Mouse (Mus musculus) liver, embryonic 14.5 days (tissue): ENCODE data around the gene Inpp5f. TPM values are rescaled to one million over a fixed set of nuclear protein-coding genes. Genes with fewer than 3 reads are reported as not detected.
A peak's percentile ranks its signal among the peaks of the same experiment; 100 is the strongest.

Experiments used
- ATAC-seq: fragments of 200-750 bp; cut with Nextera tagmentation; 2 replicates; pipeline ENCODE4 v1.8.0; 2017; ENCODE audit warnings: moderate number of reproducible peaks, mild to moderate bottlenecking, moderate library complexity; ENCODE audit not compliant: insufficient read depth
- DNase-seq, 3 experiments: peaks; one replicate each; pipeline ENCODE4 v3.0.0-alpha.2; 2012 to 2013; ENCODE audit warnings: low read depth in 3 of 3, low spot score in 3 of 3
- H3K27ac ChIP-seq: fragments of 300-500 bp; sonication (generic); 2 replicates; pipeline ENCODE4 v1.5.1; 2014; ENCODE audit warnings: moderate library complexity, mild to moderate bottlenecking, control low read depth, inconsistent platforms
- H3K27me3 ChIP-seq: fragments of 300-500 bp; sonication (generic); 2 replicates; pipeline ENCODE4 v1.6.1; 2014; ENCODE audit warnings: mild to moderate bottlenecking, low read length, moderate library complexity; ENCODE audit not compliant: control insufficient read depth, insufficient read depth
- H3K36me3 ChIP-seq: fragments of 300-500 bp; sonication (generic); replicated peaks from 2 replicates; pipeline ENCODE4 v1.6.1; 2014; ENCODE audit warnings: low read depth; ENCODE audit not compliant: control insufficient read depth, insufficient read depth
- H3K4me1 ChIP-seq, 2 experiments: fragments of 200-500 bp in 1 of 2; fragments of 300-500 bp in 1 of 2; sonication (generic) in 1 of 2; replicated peaks; 2 replicates each; pipeline ENCODE4 v1.6.1; 2012 to 2014; ENCODE audit warnings: antibody characterized with exemption in 1 of 2, inconsistent platforms in 1 of 2, low read length in 1 of 2; ENCODE audit not compliant: control insufficient read depth in 2 of 2, insufficient read depth in 2 of 2
- H3K4me2 ChIP-seq: fragments of 300-500 bp; sonication (generic); 2 replicates; pipeline ENCODE4 v1.6.1; 2014; ENCODE audit warnings: low read depth, mild to moderate bottlenecking, control low read depth, moderate library complexity
- H3K4me3 ChIP-seq, 2 experiments: fragments of 200-500 bp in 1 of 2; fragments of 300-500 bp in 1 of 2; sonication (generic) in 1 of 2; 2 replicates each; pipeline ENCODE4 v1.5.1; 2012 to 2014; ENCODE audit warnings: low read depth in 2 of 2, low read length in 2 of 2, mild to moderate bottlenecking in 2 of 2, control low read depth in 1 of 2, inconsistent platforms in 1 of 2, moderate library complexity in 1 of 2; ENCODE audit not compliant: insufficient read depth in 1 of 2
- H3K9ac ChIP-seq: fragments of 300-500 bp; sonication (generic); replicated peaks from 2 replicates; pipeline ENCODE4 v1.6.1; 2014; ENCODE audit warnings: mild to moderate bottlenecking, control low read depth, moderate library complexity
- H3K9me3 ChIP-seq: fragments of 300-500 bp; sonication (generic); 2 replicates; pipeline ENCODE4 v1.6.1; 2016; ENCODE audit warnings: low read length, mixed read lengths; ENCODE audit not compliant: control insufficient read depth
- CTCF ChIP-seq: IDR thresholded peaks from 2 replicates; pipeline ENCODE4 v1.5.1; 2016; ENCODE audit warnings: antibody characterized with exemption, low read depth, control low read depth
- EP300 ChIP-seq: IDR thresholded peaks from 2 replicates; pipeline ENCODE4 v1.6.1; 2016; ENCODE audit warnings: antibody characterized with exemption, low read depth
- WGBS: fragments of 180-500 bp; shearing (Covaris S2); extraction: QIAGEN DNeasy Blood & Tissue Kit; methylation state at CpG from one replicate; pipeline ENCODE4 v1.1.7; 2014; ENCODE audit not compliant: insufficient replicate concordance; 5-methylcytosine and 5-hydroxymethylcytosine counted together
- polyA plus RNA-seq, 2 experiments: library from polyadenylated mRNA; depleted of rRNA in 1 of 2; stranded (reverse) in 1 of 2; unstranded in 1 of 2; fragments of >200 nt; fragmentation: Nextera tagmentation in 1 of 2; extraction: Ambion mirVana in 1 of 2; gene quantifications; 2 replicates each; pipeline versions ENCODE4 v1.2.1 to v1.2.3; 2012 to 2014

Gene Inpp5f
- polyA plus RNA-seq, 2 experiments: 3.7 to 7.3 TPM

- Histone ChIP-seq H3K36me3 (peaks cover 66% of the 10 kb centered on the region), H3K4me1 (no peaks in the 10 kb centered on the region), H3K4me3 (no peak overlapping the region), H3K27ac (no peak overlapping the region), H3K27me3 (no peaks in the 10 kb centered on the region), H3K9me3 (no peaks in the 10 kb centered on the region), H3K4me2 (no peak overlapping the region), H3K9ac (no peak overlapping the region)
- DNase-seq: peak; percentile 25 to 34 (median 33)
- WGBS: 26% methylated on average over 4 of the region's 4 CpGs
- ATAC-seq: peak; percentile 62; the same call in 1 of the 2 replicates
- peak; percentile 99 for TF ChIP-seq CTCF
- TF ChIP-seq EP300: no peak
These were observed 94.6 kb downstream of the Inpp5f start for GRCm38 (mm10) chr7:128705735-128706134.

- Histone ChIP-seq H3K36me3 (peaks cover 48% of the 10 kb centered on the region), H3K27me3 (no peaks in the 10 kb centered on the region), H3K9me3 (no peaks in the 10 kb centered on the region), H3K4me2 (no peak overlapping the region), H3K9ac (no peak overlapping the region), H3K4me1 (no peaks in the 10 kb centered on the region), H3K4me3 (no peak overlapping the region), H3K27ac (no peak overlapping the region)
- ATAC-seq: no peak
- TF ChIP-seq CTCF (no peak), EP300 (no peak)
- 68% methylated on average over 4 of the region's 4 CpGs for WGBS
- DNase-seq: no peak
These were observed 106.9 kb downstream of the Inpp5f start for GRCm38 (mm10) chr7:128717991-128718390.

- H3K27ac ChIP-seq: no peak overlapping the region
- no peak overlapping the region for H3K4me2 ChIP-seq
- H3K9ac ChIP-seq: no peak overlapping the region
- H3K4me1 ChIP-seq: peaks cover 0 to 9% of the 10 kb centered on the region in 2 experiments; a peak in 1 of 4 replicates
- WGBS: 26% methylated on average over 4 of the region's 4 CpGs
- ATAC-seq (peak; percentile 71), DNase-seq (peak in 2 of 3 experiments; percentile 49 to 54)
- peaks cover 13% of the 10 kb centered on the region for H3K36me3 ChIP-seq
- no peaks in the 10 kb centered on the region for H3K27me3 ChIP-seq
- H3K4me3 ChIP-seq: no peak overlapping the region
- H3K9me3 ChIP-seq: no peaks in the 10 kb centered on the region
- TF ChIP-seq CTCF (peak; percentile 70), EP300 (no peak)
These were observed 113.6 kb downstream of the Inpp5f start for GRCm38 (mm10) chr7:128724761-128725160.

GRCm38 (mm10) chr7:128725189-128725588 lies 114.1 kb downstream of the Inpp5f start:
- Histone ChIP-seq H3K4me2 (no peak overlapping the region), H3K9ac (no peak overlapping the region), H3K27me3 (no peaks in the 10 kb centered on the region), H3K27ac (no peak overlapping the region), H3K4me3 (no peak overlapping the region), H3K9me3 (no peaks in the 10 kb centered on the region), H3K4me1 (peaks cover 0 to 9% of the 10 kb centered on the region in 2 experiments; a peak in 1 of 4 replicates), H3K36me3 (peaks cover 11% of the 10 kb centered on the region)
- no peak for ATAC-seq
- no peak for DNase-seq
- WGBS: 77% methylated on average over 9 of the region's 9 CpGs
- TF ChIP-seq EP300: no peak
- TF ChIP-seq CTCF: no peak

- DNase-seq: no peak
- H3K4me2 ChIP-seq: no peak overlapping the region
These were observed 115.9 kb downstream of the Inpp5f start for GRCm38 (mm10) chr7:128726999-128727398.

More at GRCm38 (mm10) chr7:128726999-128727398, 115.9 kb downstream of the Inpp5f start:
- Histone ChIP-seq H3K27ac (no peak overlapping the region), H3K27me3 (no peaks in the 10 kb centered on the region), H3K9me3 (no peaks in the 10 kb centered on the region), H3K36me3 (peaks cover 6% of the 10 kb centered on the region), H3K9ac (no peak overlapping the region), H3K4me1 (peaks cover 0 to 9% of the 10 kb centered on the region in 2 experiments; a peak in 2 of 4 replicates), H3K4me3 (no peak overlapping the region)
- no peak for ATAC-seq
- no peak for TF ChIP-seq CTCF
- TF ChIP-seq EP300: no peak
- 85% methylated on average over 10 of the region's 10 CpGs for WGBS
